Mouse (Mus musculus) small intestine, adult 2 months (tissue): ENCODE measurements at regions not wholly inside any gene's neighbourhood (a gene's known extent, or its start where the extent isn't known, plus 50 kb on each side); places are given as distances from the start of the nearest gene placed in this dataset.

ENCODE experiments used
- CTCF ChIP-seq: fragments of 200-500 bp; IDR thresholded peaks from 2 replicates; pipeline ENCODE4 v1.5.1; 2012; ENCODE audit warnings: low read depth, mild to moderate bottlenecking, control low read depth, inconsistent platforms, low read length, moderate library complexity, mixed read lengths; ENCODE audit not compliant: insufficient replicate concordance, insufficient read length; ENCODE audit errors: extremely low read depth
- POLR2A ChIP-seq: fragments of 200-500 bp; IDR thresholded peaks from 2 replicates; pipeline ENCODE4 v1.6.1; 2012; ENCODE audit warnings: low read depth, mild to moderate bottlenecking, control low read depth, inconsistent platforms, low read length, moderate library complexity

- TF ChIP-seq POLR2A (no peak), CTCF (no peak)
Measured at GRCm38 (mm10) chr10:84199035-84199434, 241.4 kb downstream of the Nuak1 start.
